Mouse (Mus musculus) C2C12 (cell line): ENCODE measurements at regions not wholly inside any gene's neighbourhood (a gene's known extent, or its start where the extent isn't known, plus 50 kb on each side); places are given as distances from the start of the nearest gene placed in this dataset.

Experiments
- H3K27me3 ChIP-seq: one replicate; pipeline ENCODE4 v1.6.1; 2011; ENCODE audit not compliant: control insufficient read depth, insufficient read depth, insufficient read length
- H3K36me3 ChIP-seq: one replicate; pipeline ENCODE4 v1.6.1; 2011; ENCODE audit not compliant: control insufficient read depth, insufficient read depth
- H3K4me3 ChIP-seq: one replicate; pipeline ENCODE4 v1.5.1; 2011; ENCODE audit warnings: mild to moderate bottlenecking, control low read depth; ENCODE audit not compliant: poor library complexity, insufficient read depth, severe bottlenecking
- H3K79me2 ChIP-seq: one replicate; pipeline ENCODE4 v1.6.1; 2011; ENCODE audit not compliant: control insufficient read depth, insufficient read depth
- H3K79me3 ChIP-seq: one replicate; pipeline ENCODE4 v1.6.1; 2011; ENCODE audit warnings: low read depth, control low read depth
- H3ac ChIP-seq: one replicate; pipeline ENCODE3; 2011; ENCODE audit warnings: low read depth; ENCODE audit not compliant: control insufficient read depth, insufficient read length
- CEBPB ChIP-seq: IDR thresholded peaks from one replicate; pipeline ENCODE4 v1.6.1; 2011; ENCODE audit warnings: low read depth, mild to moderate bottlenecking, control low read depth, moderate library complexity
- CTCF ChIP-seq: IDR thresholded peaks from one replicate; pipeline ENCODE4 v1.5.1; 2011; ENCODE audit not compliant: control insufficient read depth, insufficient read depth, insufficient read length
- FOSL1 ChIP-seq: IDR thresholded peaks from one replicate; pipeline ENCODE4 v1.8.0; 2011; ENCODE audit warnings: mild to moderate bottlenecking, low read length; ENCODE audit not compliant: poor library complexity, insufficient read depth, severe bottlenecking
- MAX ChIP-seq: IDR thresholded peaks from one replicate; pipeline ENCODE4 v1.6.1; 2011; ENCODE audit warnings: mild to moderate bottlenecking, control low read depth
- MYOD1 ChIP-seq: IDR thresholded peaks from one replicate; pipeline ENCODE4 v1.6.1; 2011; ENCODE audit warnings: low read depth; ENCODE audit not compliant: control insufficient read depth, insufficient read length
- MYOG ChIP-seq: IDR thresholded peaks from one replicate; pipeline ENCODE4 v1.6.1; 2011; ENCODE audit not compliant: control insufficient read depth, insufficient read length; ENCODE audit errors: extremely low read depth
- USF1 ChIP-seq: IDR thresholded peaks from one replicate; pipeline ENCODE4 v1.6.1; 2011; ENCODE audit warnings: low read depth, mild to moderate bottlenecking, control low read depth, moderate library complexity

DNA sequence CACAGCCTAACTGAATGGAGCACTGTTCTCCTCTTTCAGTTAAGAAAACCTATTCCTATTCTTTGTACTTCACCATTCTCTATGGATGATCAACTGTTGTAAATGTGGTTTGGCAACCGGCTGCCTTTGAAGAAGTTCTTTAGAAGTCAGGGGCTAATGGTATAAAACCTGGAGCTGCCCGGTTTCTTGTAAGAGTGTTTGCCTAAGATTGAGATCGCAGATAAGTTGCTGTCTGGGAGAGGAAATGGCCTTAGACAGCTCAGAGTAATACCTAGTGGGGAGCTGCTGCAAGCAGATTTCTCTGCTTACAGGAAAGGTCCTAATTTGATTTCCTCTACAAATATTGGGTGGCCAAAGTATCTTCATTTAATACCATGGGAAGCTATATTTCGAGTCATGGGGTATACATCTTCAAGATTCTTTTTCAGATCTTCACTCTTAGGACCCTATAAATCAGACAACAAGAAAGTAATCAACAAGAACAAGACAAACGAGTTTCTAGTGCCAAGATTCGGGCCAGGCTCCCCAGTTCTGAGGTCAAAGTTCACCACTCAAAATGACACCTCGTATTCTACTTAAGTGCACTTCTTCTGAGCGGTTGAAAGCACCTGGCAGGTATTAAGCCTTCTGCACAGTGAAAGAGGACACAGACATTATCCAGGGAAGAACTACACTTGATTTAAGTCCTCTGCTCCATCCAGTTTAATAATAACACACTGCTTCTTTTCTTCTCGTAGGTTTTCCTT is 702.6 kb downstream of the Slc22a22 start:
- Histone ChIP-seq H3K79me3 (no peaks in the 10 kb centered on the region), H3K36me3 (no peaks in the 10 kb centered on the region), H3K4me3 (no peak overlapping the region), H3K79me2 (no peaks in the 10 kb centered on the region), H3ac (no peak overlapping the region), H3K27me3 (no peaks in the 10 kb centered on the region)
- TF ChIP-seq MAX (no peak), CEBPB (no peak), MYOD1 (no peak), FOSL1 (no peak), CTCF (no peak), USF1 (no peak), MYOG (no peak)

DNA sequence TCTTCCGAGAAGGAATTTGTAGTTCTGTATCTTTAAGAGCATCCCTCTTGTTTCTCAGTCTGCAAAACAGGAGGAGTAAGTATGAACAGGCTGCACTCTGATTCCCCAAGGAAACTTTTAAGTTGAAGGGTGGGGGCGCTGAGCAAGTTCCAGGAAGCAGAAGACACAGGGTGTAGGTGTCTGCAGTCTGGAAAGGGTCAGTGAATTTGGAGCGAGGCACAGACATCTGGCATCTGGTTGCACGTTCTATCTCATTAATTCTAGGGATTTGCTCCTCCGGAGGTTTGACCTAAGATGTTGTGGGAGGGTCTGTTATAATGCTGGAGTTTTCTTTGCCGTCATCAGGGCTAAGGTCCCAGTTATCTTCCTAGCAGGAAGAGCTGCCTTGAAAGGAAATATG is 711.1 kb downstream of the Slc22a22 start:
- TF ChIP-seq MYOD1 = no peak
- TF ChIP-seq FOSL1 = no peak
- TF ChIP-seq MAX = no peak
- TF ChIP-seq CTCF = no peak
- TF ChIP-seq CEBPB = no peak
- TF ChIP-seq MYOG = no peak
- TF ChIP-seq USF1 = no peak
- H3K27me3 ChIP-seq = no peaks in the 10 kb centered on the region
- no peak overlapping the region for H3K4me3 ChIP-seq
- H3ac ChIP-seq = no peak overlapping the region
- no peaks in the 10 kb centered on the region for H3K79me3 ChIP-seq
- no peaks in the 10 kb centered on the region for H3K79me2 ChIP-seq
- no peaks in the 10 kb centered on the region for H3K36me3 ChIP-seq

DNA sequence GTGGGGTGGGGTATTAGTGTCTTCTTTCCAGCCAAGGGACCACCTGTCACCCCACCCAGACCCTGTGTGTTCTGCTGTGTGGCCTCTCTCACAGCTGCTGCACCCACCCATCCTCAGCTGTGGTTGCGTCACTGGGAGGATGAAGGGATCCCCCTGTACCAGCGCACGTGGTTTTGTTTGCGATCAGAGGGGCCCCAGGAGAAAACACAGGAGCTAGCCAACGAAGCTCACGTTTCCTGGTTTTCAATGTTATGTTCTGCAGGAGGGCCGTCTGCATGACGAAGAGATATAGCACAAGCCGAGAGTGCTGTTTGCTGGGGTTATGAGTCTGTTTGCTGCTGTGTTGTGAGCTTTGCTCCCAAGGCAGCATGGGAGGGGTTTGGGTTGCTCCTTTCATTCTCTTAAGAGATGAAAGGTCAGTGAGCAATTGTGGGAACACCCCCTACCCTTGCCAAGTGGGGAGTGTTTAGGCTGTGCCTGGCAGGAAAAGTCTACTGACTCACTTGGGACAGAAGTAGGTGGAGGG is 712.4 kb downstream of the Slc22a22 start:
- Histone ChIP-seq H3ac (peak overlapping the region; percentile 16), H3K79me3 (no peaks in the 10 kb centered on the region), H3K36me3 (no peaks in the 10 kb centered on the region), H3K4me3 (no peak overlapping the region), H3K79me2 (no peaks in the 10 kb centered on the region), H3K27me3 (no peaks in the 10 kb centered on the region)
- no peak for TF ChIP-seq CTCF
- TF ChIP-seq USF1 = peak; percentile 61
- peak; percentile 88 for TF ChIP-seq MAX
- TF ChIP-seq MYOD1 = peak; percentile 94
- no peak for TF ChIP-seq FOSL1
- no peak for TF ChIP-seq MYOG
- TF ChIP-seq CEBPB = peak; percentile 77

DNA sequence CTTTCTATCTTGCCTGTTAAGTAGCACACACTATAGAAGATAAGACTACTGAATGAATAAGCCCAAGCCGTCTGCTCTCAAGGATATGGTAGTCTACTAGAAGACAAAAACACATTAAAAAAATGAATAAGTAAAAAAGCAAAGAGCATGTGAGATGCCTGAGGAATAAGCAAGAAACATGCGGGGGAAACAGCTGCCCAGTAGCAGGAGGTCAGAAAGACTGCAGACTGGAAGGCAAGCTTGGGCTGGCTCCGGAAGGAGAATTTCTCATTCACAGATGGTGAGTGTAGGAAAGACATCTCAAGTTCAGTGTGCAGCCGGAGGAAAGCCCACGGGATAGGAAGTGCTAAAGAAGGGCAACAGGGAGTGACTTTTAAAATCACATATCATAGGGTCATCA is 713.4 kb downstream of the Slc22a22 start:
- no peaks in the 10 kb centered on the region for H3K36me3 ChIP-seq
- TF ChIP-seq CEBPB (no peak), FOSL1 (no peak), MYOG (no peak), CTCF (no peak), MAX (no peak), USF1 (no peak), MYOD1 (no peak)
- no peaks in the 10 kb centered on the region for H3K79me3 ChIP-seq
- no peak overlapping the region for H3K4me3 ChIP-seq
- H3K79me2 ChIP-seq = no peaks in the 10 kb centered on the region
- H3ac ChIP-seq = no peak overlapping the region
- no peaks in the 10 kb centered on the region for H3K27me3 ChIP-seq

DNA sequence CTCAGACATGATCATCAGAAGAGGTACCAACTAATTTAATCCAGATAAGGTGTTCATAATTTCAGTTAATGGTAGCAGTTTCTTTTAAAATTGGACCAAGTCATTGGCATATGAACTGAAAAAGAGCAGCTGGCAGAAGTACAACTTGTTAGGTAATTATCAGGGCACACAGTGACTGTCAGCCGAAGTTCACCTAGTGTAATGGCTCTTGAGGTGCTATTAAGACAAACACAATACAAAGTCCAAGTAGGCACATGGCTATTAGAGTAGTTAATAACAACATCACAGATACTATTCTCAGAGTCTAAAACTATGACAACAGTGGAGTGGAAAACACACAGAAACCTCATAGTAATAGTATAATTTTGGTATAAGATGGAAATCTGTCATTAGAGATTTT is 730.7 kb downstream of the Slc22a22 start:
- Histone ChIP-seq H3K79me3 (no peaks in the 10 kb centered on the region), H3K4me3 (no peak overlapping the region), H3K27me3 (no peaks in the 10 kb centered on the region), H3K36me3 (no peaks in the 10 kb centered on the region), H3K79me2 (no peaks in the 10 kb centered on the region), H3ac (no peak overlapping the region)
- TF ChIP-seq USF1 = no peak
- no peak for TF ChIP-seq MAX
- no peak for TF ChIP-seq CEBPB
- TF ChIP-seq FOSL1 = no peak
- TF ChIP-seq MYOD1 = no peak
- TF ChIP-seq MYOG = no peak
- no peak for TF ChIP-seq CTCF

DNA sequence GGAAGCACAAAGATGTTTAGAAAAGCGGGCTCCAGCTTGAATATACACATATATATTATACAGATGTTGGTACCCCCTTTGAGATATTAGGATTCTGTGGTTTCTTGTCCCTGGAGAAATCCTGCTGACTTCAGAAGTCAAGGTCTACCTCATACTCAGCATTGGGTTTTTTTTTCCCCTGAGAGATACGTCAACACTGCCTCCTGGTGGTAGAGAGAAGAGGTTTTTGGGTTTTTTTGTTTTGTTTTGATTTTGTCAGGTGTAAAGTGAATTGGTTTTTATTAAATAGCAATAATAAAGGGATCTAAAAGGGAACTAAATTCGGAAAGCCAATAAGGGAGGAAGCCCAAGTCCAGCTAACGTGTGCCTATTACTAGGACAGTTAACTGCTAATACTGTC is 732.5 kb downstream of the Slc22a22 start:
- no peak overlapping the region for H3K4me3 ChIP-seq
- H3K79me3 ChIP-seq = no peaks in the 10 kb centered on the region
- TF ChIP-seq MYOG (no peak), FOSL1 (no peak), MAX (no peak), MYOD1 (no peak), CTCF (no peak), USF1 (no peak), CEBPB (no peak)
- no peaks in the 10 kb centered on the region for H3K36me3 ChIP-seq
- H3K79me2 ChIP-seq = no peaks in the 10 kb centered on the region
- no peaks in the 10 kb centered on the region for H3K27me3 ChIP-seq
- H3ac ChIP-seq = no peak overlapping the region
